Mouse (Mus musculus): ENCODE data around the gene Slc39a13.

DNA sequence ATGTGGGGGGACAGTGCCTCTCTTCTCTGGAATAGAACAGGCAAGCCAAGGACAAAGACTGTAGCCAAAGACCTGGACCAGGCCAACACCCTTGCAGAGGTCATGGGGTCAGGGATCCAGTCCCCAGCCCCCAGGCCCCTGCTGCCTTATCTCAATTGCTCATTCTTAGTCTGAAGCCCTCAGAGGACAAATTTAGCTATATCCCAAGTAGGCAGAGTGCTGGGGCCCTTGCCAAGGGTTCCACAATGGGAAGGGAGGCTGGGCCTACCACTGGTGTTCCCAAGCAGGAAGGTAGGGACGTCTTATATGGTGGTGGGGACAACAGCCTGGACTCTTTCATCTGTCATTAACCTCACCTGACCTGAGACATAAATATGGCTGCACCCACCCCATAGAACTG lies 48.4 kb upstream of the Slc39a13 start:
- TF ChIP-seq POLR2A (IDR thresholded peaks at IDR 0.05; ENCODE audit: borderline replicate concordance, extremely low read depth, low read depth, low read length), result no peak
- no peak for TF ChIP-seq CTCF (IDR thresholded peaks at IDR 0.05; ENCODE audit: insufficient read depth, low read length)

All from lung, adult 2 months (tissue).